Mouse (Mus musculus): ENCODE data around the gene Mgea5.

The Mgea5 gene

DNA sequence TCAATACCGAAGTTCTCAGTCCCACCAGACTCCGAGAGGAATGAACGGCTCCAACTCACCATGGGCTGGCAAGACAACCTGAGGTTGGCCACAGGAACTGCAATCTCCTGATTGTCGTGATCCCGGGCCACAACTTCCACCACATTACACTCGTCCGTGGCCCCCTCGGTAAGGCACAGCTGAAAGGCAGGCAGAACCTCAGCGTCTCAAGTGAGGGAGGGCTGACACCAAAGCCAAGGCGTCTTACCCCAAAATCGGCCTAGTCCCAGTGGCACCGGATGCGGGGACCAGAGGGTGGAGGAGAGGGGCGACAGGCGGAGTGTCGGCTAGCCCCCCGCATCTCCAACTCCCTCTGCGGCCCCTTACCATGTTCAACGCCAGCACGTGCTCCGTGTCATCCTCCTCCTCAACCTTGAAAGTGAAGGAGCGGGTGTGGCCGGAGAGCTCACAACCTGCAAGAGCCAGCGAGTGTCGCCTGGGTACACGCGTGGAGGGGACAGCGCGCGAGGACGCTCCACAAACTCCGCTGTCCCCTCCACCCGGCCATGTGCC, 34.9 kb downstream of the Mgea5 start:
- DNase-seq (ENCODE audit: low spot score in 2 of 2), result peak in 1 of 2 experiments; percentile 19

- DNase-seq (ENCODE audit: low spot score in 2 of 2), result no peak
Observed at GRCm38 (mm10) chr19:45748206-45748605, 35.4 kb downstream of the Mgea5 start.

- peak; percentile 38 to 79 for DNase-seq (ENCODE audit: low spot score in 2 of 2)
Observed at GRCm38 (mm10) chr19:45747028-45747867, 36.4 kb downstream of the Mgea5 start.

GRCm38 (mm10) chr19:45746153-45747020, 37.2 kb downstream of the Mgea5 start:
- peak; percentile 61 to 70 for DNase-seq (ENCODE audit: low spot score in 2 of 2)

DNA sequence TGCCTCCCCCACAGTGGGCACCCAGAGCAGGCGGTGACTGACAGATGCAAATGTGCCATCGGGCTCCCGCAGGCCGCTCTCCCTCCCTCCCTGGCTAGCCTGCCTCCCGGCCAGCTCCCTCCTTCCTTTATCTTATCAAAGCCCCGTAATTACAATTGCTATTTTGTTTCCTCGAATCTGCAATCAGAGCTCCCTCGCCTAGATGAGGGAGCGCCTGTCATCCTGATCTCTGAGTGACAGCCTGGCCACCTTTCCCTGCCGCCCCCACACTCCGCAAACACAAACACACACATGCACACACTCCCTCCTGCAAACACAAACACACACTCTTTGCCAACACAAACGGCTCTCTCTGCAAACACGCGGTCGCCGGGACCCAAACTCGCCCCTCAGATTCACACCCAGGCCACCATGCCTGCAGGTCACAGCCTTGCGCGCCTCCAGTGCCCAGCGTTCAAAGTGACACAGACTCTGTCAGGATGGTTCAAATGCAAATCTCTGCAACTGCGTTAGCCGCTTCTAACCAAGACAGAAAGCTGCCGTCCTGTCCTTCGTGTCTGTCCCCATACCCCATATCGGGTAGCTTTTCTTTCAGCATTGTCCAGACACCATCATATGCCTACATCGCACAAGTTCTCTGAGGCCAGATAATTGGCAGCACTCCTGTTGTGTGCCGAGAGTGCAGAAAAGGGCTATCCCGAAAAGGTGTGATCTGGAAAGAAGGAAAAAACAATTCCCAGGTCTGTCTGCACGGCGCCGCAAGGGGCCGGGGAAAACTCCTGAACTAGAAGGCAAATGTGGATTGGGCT, 38.1 kb downstream of the Mgea5 start:
- DNase-seq (ENCODE audit: low spot score in 2 of 2), result no peak

DNA sequence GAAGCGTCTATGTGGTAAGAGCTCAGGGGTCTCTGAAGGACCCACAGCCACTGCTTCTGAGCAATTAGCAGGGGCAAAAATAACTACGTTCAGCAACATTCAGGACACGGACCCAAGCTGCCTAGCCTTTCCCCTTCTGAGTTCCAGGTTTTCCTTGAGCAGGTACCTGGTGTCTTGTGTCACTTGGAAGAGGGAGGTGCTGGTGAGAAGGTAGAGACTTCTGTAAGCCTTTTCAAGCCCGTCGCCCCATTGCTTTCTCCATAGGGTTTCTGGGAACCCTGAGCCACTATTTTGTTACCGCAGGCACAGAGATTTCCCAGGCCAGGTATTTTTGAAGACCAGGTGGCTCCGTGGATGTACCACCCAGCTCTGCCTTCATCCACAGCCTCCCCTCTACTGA, 40.0 kb downstream of the Mgea5 start:
- DNase-seq (ENCODE audit: low spot score in 2 of 2), result no peak

- no peak for DNase-seq (ENCODE audit: low spot score in 2 of 2)
Observed at GRCm38 (mm10) chr19:45742984-45743575, 40.6 kb downstream of the Mgea5 start.

DNA sequence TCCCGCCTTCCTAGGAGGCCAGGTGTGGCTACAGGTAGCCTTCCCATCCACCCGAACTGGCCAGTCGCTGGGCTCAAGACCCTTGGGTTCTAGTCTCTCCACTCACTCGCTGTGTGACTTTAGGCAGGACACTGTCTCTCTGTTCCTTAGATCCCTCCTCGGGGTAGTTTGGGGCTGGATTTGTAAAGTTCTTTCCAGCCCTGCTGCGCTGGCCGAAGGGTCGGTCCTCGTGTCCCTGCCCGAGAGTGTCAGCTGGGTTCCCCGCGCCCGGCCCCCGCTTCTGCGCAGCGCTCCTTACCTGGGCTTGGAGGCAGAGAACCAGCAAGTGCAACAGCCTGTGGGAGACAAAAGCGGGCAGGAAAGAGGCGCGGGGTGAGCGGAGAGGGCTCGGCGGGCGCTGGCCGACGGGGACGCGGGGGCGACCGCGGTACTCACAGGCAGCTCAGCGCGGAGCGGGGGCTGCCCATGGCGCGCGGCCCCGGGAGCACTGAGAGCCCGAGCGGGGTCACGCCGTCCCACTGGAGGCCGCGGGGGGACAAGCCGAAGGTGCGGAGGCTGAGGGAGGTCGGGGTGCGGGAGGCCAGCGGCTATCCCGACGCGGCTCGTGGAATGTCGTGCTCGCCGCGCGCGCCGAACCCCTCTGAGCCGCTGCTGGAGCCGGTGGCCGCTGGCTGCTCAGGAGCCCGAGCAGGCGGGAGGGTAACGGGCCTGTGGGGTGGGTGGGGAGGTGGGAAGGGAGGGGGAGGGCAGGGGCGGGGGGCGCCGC, 41.2 kb downstream of the Mgea5 start, which contains the start of gene Fgf8:
Fgf8 (minus strand) TSS at position 698 of the 766 bp plus-strand sequence.
- no peak for DNase-seq (ENCODE audit: low spot score in 2 of 2)

GRCm38 (mm10) chr19:45741431-45742217, 42.0 kb downstream of the Mgea5 start:
- no peak for DNase-seq (ENCODE audit: low spot score in 2 of 2)

DNA sequence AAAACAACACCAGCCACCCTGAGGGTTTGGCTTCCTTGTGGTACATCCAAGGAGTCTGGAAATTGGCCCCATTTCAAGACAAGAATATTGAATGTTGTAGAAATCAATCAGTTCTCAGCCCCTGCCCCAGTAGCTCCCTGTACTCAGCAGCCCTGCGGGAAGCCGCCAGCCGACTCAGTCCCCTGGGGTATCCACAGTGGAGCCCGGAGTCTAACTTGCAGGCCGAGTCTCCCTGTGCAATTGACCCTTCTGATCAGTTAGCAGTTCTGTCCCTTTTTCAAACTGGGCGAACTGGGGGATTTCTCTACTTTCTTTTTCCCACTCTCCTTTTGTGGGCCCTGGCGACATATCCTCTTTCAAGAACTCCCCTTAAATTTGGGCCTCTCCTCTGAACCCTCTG, 42.8 kb downstream of the Mgea5 start:
- no peak for DNase-seq (ENCODE audit: low spot score in 2 of 2)

DNA sequence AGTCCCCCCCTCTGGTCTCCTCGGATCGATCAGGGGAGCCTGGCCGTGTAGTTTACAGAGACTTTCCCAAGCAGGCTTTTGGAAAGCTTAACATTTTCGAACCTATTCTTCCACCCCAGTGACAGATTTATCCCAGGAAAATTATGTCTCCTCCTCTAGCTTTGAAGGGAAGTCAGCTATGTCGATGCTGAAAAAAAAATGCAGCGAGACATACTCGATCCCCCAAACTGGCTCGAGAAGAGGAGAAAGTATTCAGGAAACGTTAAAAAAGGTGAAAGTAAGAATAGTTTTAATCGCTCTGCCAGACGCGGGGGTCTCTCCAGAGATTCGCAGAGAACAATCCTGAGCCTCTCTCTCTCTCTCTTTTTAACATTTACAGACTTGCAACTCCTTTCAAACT, 43.4 kb downstream of the Mgea5 start:
- DNase-seq (ENCODE audit: low spot score in 2 of 2), result no peak

- DNase-seq (ENCODE audit: low spot score in 2 of 2), result no peak
Observed at GRCm38 (mm10) chr19:45738521-45738920, 45.1 kb downstream of the Mgea5 start.

GRCm38 (mm10) chr19:45737846-45738484, 45.7 kb downstream of the Mgea5 start:
- no peak for DNase-seq (ENCODE audit: low spot score in 2 of 2)

GRCm38 (mm10) chr19:45737208-45737845, 46.3 kb downstream of the Mgea5 start:
- no peak for DNase-seq (ENCODE audit: low spot score in 2 of 2)

DNA sequence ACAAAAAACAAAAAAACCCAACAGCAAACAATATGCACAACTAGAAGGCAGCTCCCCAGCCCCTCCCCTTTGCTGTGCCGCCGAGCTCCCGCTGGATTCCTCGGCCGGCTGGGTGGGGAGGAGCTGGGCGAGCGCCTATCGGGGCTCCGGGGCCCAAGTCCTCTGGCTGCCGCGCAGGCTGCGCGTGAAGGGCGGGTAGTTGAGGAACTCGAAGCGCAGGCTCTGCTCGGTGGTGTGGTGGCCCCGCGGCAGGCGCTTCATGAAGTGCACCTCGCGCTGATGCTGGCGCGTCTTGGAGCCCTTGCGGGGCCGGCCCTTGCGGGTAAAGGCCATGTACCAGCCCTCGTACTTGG, 46.8 kb downstream of the Mgea5 start:
- DNase-seq (ENCODE audit: low spot score in 2 of 2), result no peak

DNA sequence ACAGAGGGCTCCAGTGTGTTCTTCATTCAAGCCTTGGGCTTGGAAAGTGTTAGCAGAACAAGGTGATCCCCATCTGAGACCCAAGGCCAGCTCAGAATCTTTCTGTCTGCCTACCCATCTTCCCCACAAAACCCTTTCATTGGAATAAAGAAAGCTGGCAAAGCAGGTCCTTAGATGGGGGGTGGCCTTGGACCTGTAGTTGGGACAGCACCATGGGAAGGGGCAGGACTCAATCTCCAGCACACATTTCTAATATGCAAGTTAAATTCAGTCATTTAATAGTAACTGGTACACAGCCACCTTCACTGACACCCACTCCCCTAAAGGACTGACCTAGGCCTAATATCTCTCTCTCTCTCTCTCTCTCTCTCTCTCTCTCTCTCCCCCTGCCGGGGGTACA, 47.4 kb downstream of the Mgea5 start:
- no peak for DNase-seq (ENCODE audit: low spot score in 2 of 2)

- DNase-seq (ENCODE audit: low spot score in 2 of 2), result no peak
Observed at GRCm38 (mm10) chr19:45734762-45735161, 48.9 kb downstream of the Mgea5 start.

DNA sequence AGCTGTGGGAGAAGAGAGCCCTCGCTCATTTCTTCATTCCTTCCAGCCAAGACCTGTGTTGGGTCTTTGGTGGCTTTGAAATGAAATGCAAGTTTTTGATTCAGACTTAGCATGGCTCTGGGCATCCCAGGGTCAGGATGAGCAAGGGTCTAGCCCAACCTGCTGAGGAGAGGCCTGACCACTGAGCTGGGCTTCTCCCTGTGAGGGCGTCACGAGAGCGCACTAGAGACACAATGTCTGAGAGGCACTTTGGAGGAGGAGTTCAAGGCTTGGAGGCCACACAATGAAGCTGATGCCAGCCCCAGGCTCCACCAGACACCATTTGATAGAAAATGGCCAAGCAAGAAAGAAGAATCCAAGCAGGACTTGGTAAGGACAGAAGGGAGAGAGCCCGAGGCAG, 49.4 kb downstream of the Mgea5 start:
- DNase-seq (ENCODE audit: low spot score in 2 of 2), result no peak

- no peak for DNase-seq (ENCODE audit: low spot score in 2 of 2)
Observed at GRCm38 (mm10) chr19:45733564-45733963, 50.1 kb downstream of the Mgea5 start.

All from heart, adult 9 months (tissue).